Mouse (Mus musculus) left cerebral cortex, adult 6 months (tissue): ENCODE results near the gene Phgdh. TPM values are rescaled to one million over a fixed set of nuclear protein-coding genes. Genes with fewer than 3 reads are reported as not detected.

Source experiments
- long read RNA-seq, 2 experiments: library from polyadenylated mRNA; unstranded; transcript quantifications; one replicate each; pipeline ENCODE4 v2.0.0; 2019 to 2020
- polyA plus RNA-seq: library from polyadenylated mRNA; unstranded; fragments of <200 nt; fragmentation: Nextera tagmentation; gene quantifications from 2 replicates; pipeline ENCODE4 v1.2.3, GENCODE M21; 2021

Phgdh gene
- 124 and 132 TPM in 2 replicates for polyA plus RNA-seq
- long read RNA-seq, experiment 1, transcript Phgdh-201 (12 exons, 1,893 nt) = major isoform, 1,119 of 1,157 reads
- long read RNA-seq, experiment 1, partial matches to known transcripts = 20 of 1,157 reads
- long read RNA-seq, experiment 1, other reads (novel, unspliced or antisense) = 18 of 1,157 reads
- long read RNA-seq, experiment 2, transcript Phgdh-201 (12 exons, 1,893 nt) = major isoform, 187 of 217 reads
- long read RNA-seq, experiment 2, partial matches to known transcripts = 26 of 217 reads
- long read RNA-seq, experiment 2, other reads (novel, unspliced or antisense) = 4 of 217 reads

DNA sequence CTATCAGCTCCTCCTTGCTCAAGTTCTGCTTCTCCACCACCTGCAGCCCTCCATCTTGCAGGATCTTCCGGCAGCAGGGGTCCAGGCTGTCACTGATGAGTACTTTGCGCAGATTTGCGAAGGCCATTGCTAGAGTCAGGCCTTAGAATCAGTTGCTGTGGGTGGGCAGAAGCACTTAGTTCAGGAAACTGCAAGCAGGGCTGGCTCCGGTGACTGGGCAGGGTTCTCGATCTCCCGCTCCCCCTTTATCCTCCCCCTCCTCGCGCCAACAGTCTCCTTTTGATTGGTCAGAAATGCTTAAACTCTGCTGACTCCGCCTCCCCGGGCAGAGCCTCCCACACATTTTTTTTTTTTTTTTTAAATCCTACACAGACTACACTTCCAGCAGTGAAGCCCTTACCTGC is at the start of gene Phgdh:
Phgdh (minus strand) TSS at position 285 of the 404 bp plus-strand sequence.

DNA sequence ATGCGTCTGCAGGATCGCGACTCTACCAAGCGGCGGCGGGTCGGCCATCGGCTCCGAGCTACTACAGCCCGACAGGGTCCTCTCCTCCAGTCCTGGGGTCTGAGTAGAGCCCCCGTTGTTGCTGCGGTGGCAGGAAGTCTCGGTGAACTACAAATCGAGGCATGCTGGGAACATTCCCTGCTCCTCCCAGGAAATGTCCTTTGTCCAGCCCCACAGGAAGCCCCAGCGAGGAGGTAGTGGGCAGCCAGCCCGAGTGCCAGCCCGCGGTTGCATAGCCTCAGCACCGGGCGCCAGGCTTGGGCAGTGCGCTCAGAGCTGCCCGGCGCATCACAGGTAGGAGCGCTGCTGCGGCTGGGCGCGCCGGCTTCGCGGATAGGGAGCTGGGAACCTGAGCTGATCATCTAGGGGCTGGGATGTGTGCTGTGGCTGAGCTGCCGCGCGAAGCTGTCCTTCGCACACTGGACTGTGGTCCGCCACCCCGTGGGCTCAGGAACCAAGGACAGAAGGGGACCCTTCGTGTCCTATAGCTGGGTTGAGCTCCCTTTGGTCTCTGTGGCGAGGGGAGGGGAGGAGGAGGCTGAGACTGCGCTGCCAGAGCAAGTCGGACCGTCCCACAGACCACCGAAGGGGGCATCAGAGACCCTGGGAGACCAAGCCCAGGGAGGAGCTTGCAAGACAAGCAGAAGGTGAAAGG is 42.6 kb upstream of the Phgdh start, which contains the start of gene Zfp697:
Zfp697 (plus strand) TSS at position 216 of the 694 bp plus-strand sequence.

DNA sequence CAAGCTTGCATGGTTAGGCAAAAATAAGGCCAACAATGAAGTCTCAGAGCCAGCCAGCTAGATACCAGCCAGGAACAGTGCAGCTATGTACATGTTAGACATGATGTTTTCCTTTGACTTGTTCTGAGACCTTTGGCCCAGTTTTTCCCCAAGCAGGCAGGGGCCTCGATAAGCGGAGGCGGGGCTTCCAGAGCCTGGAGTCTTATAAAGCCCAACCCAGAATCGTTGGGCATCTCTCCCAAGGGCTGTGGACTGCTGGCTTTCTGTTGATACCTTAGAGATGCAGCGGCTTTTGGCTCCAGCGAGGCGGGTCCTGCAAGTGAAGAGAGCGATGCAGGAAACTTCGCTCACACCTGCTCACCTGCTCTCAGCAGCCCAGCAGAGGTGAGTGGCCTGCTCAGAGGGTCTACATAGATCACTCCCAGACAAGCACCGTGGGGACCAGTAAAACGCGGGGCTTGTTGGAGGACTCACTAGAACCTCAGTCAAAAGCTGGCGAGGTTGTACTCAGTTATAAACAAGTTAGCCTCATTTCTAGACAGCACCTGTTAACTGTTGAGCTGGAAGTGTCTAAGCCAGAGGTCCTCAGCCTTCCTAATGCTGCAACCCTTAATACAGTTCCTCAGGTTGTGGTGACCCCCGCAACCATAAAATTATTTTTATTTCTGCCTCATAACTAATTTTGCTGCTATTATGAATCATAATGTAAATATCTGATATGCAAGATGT is 59.4 kb downstream of the Phgdh start, which contains the start of gene Hmgcs2:
Hmgcs2 (plus strand) TSS at position 232 of the 729 bp plus-strand sequence.

Other genes with a start within 250 kb of the Phgdh start
- not detected in 2 replicates for gene Adam30, start 179.4 kb downstream of the Phgdh start, polyA plus RNA-seq
- gene Reg4, start 117.8 kb downstream of the Phgdh start, polyA plus RNA-seq = not detected in 2 replicates
- gene Hmgcs2, start 59.6 kb downstream of the Phgdh start, polyA plus RNA-seq = 4.3 and 4.9 TPM in 2 replicates
- 9.8 and 10.7 TPM in 2 replicates for gene Zfp697, start 42.5 kb upstream of the Phgdh start, polyA plus RNA-seq
- not detected in 2 replicates for gene Gm4450, start 117.1 kb upstream of the Phgdh start, polyA plus RNA-seq
- not detected in 2 replicates for gene Hsd3b4, start 170.5 kb upstream of the Phgdh start, polyA plus RNA-seq
- gene Gm10681, start 248.8 kb upstream of the Phgdh start, polyA plus RNA-seq = not detected in 2 replicates